Mouse (Mus musculus): ENCODE data around the gene Gm21409.
"Not testable (repeated sequence)": the region's sequence is repeated elsewhere in the genome, so short reads cannot be mapped to it uniquely, and the experiment has no call there.

Gene Gm21409

DNA sequence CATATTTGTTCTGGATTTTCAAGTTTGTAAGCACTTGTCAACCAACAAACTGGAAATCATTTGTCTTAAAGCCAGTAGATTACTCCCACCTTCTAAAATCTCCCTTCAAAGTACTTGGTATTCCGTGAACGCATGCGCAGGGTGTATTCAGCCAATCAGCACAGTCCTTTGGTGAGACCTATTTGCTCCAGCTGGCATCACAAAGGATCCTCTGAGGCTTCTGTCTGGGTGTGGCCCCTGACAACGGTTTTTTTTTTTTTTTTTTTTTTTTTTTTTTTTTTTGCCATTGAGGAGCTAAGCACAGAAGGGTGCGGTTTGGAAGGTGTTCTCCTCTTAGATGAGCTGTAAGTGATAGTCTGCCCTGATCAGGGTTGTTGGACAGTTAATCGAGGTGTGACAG is at the start of gene Gm21409:
Gm21409 (plus strand) TSS at position 301 of the 400 bp plus-strand sequence.
- not testable (repeated sequence) for DNase-seq (ENCODE audit: low spot score in 2 of 2)
